Comparison of ENCODE assay signal across 8 mouse cellular contexts in the genomic region with DNA sequence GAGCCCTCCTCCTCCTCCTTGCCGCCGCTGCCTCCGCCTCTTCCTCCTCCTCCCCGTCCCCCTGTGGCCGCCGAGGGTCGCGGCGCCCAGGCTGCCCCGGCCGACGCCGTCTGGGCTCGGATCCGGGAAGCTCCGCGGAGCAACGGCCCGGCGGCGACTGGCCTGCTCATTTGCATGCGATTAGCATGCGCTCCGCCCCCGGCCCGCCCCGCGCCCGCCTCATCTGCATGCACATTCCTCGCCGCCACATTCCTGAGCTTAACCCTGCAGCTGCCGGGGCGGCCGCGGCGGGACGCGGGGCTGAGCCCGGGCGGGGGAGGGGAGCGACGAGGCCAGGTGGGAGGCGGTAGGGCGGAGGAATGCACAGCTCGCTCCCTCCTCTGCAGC. TPM values are rescaled to one million over a fixed set of nuclear protein-coding genes. Genes with fewer than 3 reads are reported as not detected.
A peak's percentile ranks its signal among the peaks of the same experiment; 100 is the strongest.
DNase-seq lines count a peak whose midpoint lies in the region; ATAC-seq and TF ChIP-seq lines count a peak whose summit lies in the region.

No protein-coding gene starts in this region.

- TF ChIP-seq POLR2A in myocyte (IDR thresholded peaks at IDR 0.05; ENCODE audit: insufficient read length, low read depth): peak; percentile 91

- no peaks in the 10 kb centered on the region for H3K36me3 ChIP-seq in heart, embryonic 13.5 days
- H3K36me3 ChIP-seq in liver, embryonic 11.5 days (ENCODE audit: control insufficient read depth, insufficient read depth, low read length): no peaks in the 10 kb centered on the region
- H3K36me3 ChIP-seq in myocyte (ENCODE audit: control insufficient read depth, insufficient read depth): no peaks in the 10 kb centered on the region

- H3K79me2 ChIP-seq in myocyte (ENCODE audit: control insufficient read depth, insufficient read depth): peaks cover 44% of the 10 kb centered on the region

- peak overlapping the region; percentile 85 for H3ac ChIP-seq in myocyte (ENCODE audit: control insufficient read depth, insufficient read length)

- H3K9me3 ChIP-seq in heart, embryonic 13.5 days: no peaks in the 10 kb centered on the region
- no peaks in the 10 kb centered on the region for H3K9me3 ChIP-seq in liver, embryonic 11.5 days (ENCODE audit: control insufficient read depth, low read length)

- peak; percentile 99 for DNase-seq in kidney, postnatal 10 days
- DNase-seq in liver, embryonic 11.5 days (ENCODE audit: low spot score): peak; percentile 98
- peak; percentile 85 to 92 for DNase-seq in spleen, postnatal 4 days (ENCODE audit: low spot score in 2 of 2)

- ATAC-seq in CD4-positive, CD25-positive, alpha-beta regulatory T cell, adult 4 months: peak; percentile 86
- ATAC-seq in erythroid progenitor cell, adult 5-6 weeks (replicated peaks; ENCODE audit: low FRiP score, poor library complexity, severe bottlenecking): peak; percentile 88
- peak; percentile 87 for ATAC-seq in heart, embryonic 13.5 days (ENCODE audit: extremely low read depth, insufficient number of reproducible peaks, low FRiP score, low TSS enrichment)
- peak; percentile 91 for ATAC-seq in liver, embryonic 11.5 days (replicated peaks; ENCODE audit: low FRiP score)

- no peaks in the 10 kb centered on the region for H3K27me3 ChIP-seq in heart, embryonic 13.5 days (replicated peaks)
- no peaks in the 10 kb centered on the region for H3K27me3 ChIP-seq in liver, embryonic 11.5 days (replicated peaks; ENCODE audit: control insufficient read depth, insufficient read depth, low read length)
- H3K27me3 ChIP-seq in myocyte (ENCODE audit: control insufficient read depth, insufficient read depth, insufficient read length): no peaks in the 10 kb centered on the region

- WGBS in heart, embryonic 13.5 days: 2% methylated on average over 34 of the region's 45 CpGs
- under 1% methylated on average over 36 of the region's 45 CpGs for WGBS in liver, embryonic 11.5 days

- H3K4me2 ChIP-seq in heart, embryonic 13.5 days: peak overlapping the region; percentile 86
- peak overlapping the region; percentile 91 for H3K4me2 ChIP-seq in liver, embryonic 11.5 days
- peak overlapping the region; percentile 46 for H3K4me2 ChIP-seq in myocyte (ENCODE audit: low read depth)

- H3K27ac ChIP-seq in brown adipose tissue, adult 24 weeks (replicated peaks; ENCODE audit: low read depth, low read length): peak overlapping the region; percentile 82
- peak overlapping the region; percentile 98 for H3K27ac ChIP-seq in heart, embryonic 13.5 days (replicated peaks)
- H3K27ac ChIP-seq in liver, embryonic 11.5 days (ENCODE audit: low read depth, low read length): peak overlapping the region; percentile 75

- peak overlapping the region; percentile 94 for H3K4me3 ChIP-seq in brown adipose tissue, adult 24 weeks (ENCODE audit: insufficient read depth, low read depth, low read length)
- H3K4me3 ChIP-seq in heart, embryonic 13.5 days: peak overlapping the region; percentile 98
- H3K4me3 ChIP-seq in liver, embryonic 11.5 days (ENCODE audit: low read depth, low read length): peak overlapping the region; percentile 85
- H3K4me3 ChIP-seq in myocyte: peak overlapping the region; percentile 75

- H3K4me1 ChIP-seq in brown adipose tissue, adult 24 weeks (ENCODE audit: control insufficient read depth, insufficient read depth, insufficient read length, low read length): peaks cover 11% of the 10 kb centered on the region
- H3K4me1 ChIP-seq in heart, embryonic 13.5 days: peaks cover 69% of the 10 kb centered on the region
- peaks cover 13% of the 10 kb centered on the region; the same call in 1 of the 2 replicates for H3K4me1 ChIP-seq in liver, embryonic 11.5 days (replicated peaks; ENCODE audit: control insufficient read depth, insufficient read depth, low read length)

- peak overlapping the region; percentile 99 for H3K9ac ChIP-seq in heart, embryonic 13.5 days
- H3K9ac ChIP-seq in liver, embryonic 11.5 days (ENCODE audit: low read depth, low read length): peak overlapping the region; percentile 89

TF ChIP-seq in myocyte, 11 proteins besides CTCF, POLR2A, EP300 and RAD21:
- TF ChIP-seq POLR2AphosphoS2 (IDR thresholded peaks at IDR 0.05; ENCODE audit: insufficient read length, low read depth) (peak; percentile 84), E2F4 (IDR thresholded peaks at IDR 0.05; ENCODE audit: insufficient read depth) (no peak), TCF3 (IDR thresholded peaks at IDR 0.05; ENCODE audit: insufficient read length, low read depth) (peak; percentile 42), MYOD1 (IDR thresholded peaks at IDR 0.05; ENCODE audit: control insufficient read depth in 1 of 3, insufficient read length in 2 of 3, low read depth in 2 of 3) (peak in 2 of 3 experiments; percentile 62 to 84), SRF (IDR thresholded peaks at IDR 0.05; ENCODE audit: control insufficient read depth, insufficient read length, low read depth) (no peak), MYOG (IDR thresholded peaks at IDR 0.05; ENCODE audit: control insufficient read depth in 1 of 3, insufficient read depth in 1 of 3, insufficient read length in 2 of 3, low read depth in 2 of 3) (peak in 2 of 3 experiments; percentile 77)

RNA-seq across cellular contexts. Expression of gene Wwc2, which starts 0.3 kb away (rescaled TPM):
- polyA plus RNA-seq in CD4-positive, CD25-positive, alpha-beta regulatory T cell, adult 4 months (2017; shearing (Covaris generic)): under 1 TPM; 0.24 to 0.31 TPM
- polyA plus RNA-seq in brown adipose tissue, adult 24 weeks (2012; ENCODE audit: insufficient read depth, insufficient read length, missing spikeins): 12.6 and 14.1 TPM in 2 replicates
- total RNA-seq in erythroid progenitor cell, adult 5-6 weeks (2015; ENCODE audit: low replicate concordance): under 0.01 and 0.84 TPM in 2 replicates
- 0.53 and 0.64 TPM in 2 replicates for total RNA-seq in erythroid progenitor cell, adult 5-6 weeks (2017; ENCODE audit: low replicate concordance)
- 10.6 and 11.1 TPM in 2 replicates for polyA plus RNA-seq in heart, embryonic 13.5 days (2015; fragmentation: Nextera tagmentation; extraction: Ambion mirVana)
- 6.2 and 7.3 TPM in 2 replicates for polyA plus RNA-seq in liver, embryonic 11.5 days (2014; fragmentation: Nextera tagmentation; extraction: Ambion mirVana)
- polyA plus RNA-seq in myocyte (2012; fragmentation: generic; extraction: Trizol): 7.7 TPM

Comparison
In these comparisons a context has a peak if more than half of its experiments do, and no peak if none do; other contexts are left out.
1. Peak in every context shown above with its lines: DNase-seq, ATAC-seq, H3K4me3 ChIP-seq and H3K27ac ChIP-seq.